Mouse (Mus musculus) monocyte, adult 5-6 weeks (primary cell): ENCODE results near the gene Mthfd1l. TPM values are rescaled to one million over a fixed set of nuclear protein-coding genes. Genes with fewer than 3 reads are reported as not detected.
"Not testable (repeated sequence)": the region's sequence is repeated elsewhere in the genome, so short reads cannot be mapped to it uniquely, and the experiment has no call there.

Experiments
- ATAC-seq: fragments of 153-309, 156-312 bp; replicated peaks from 2 replicates; pipeline ENCODE4 v1.8.0; 2017; ENCODE audit warnings: mild to moderate bottlenecking; ENCODE audit not compliant: low TSS enrichment, insufficient number of reproducible peaks, severe bottlenecking, poor library complexity, low FRiP score
- total RNA-seq: library from RNA; stranded (forward); fragments of 200-1000, 200-491, 200-594 nt; gene quantifications from 3 replicates; pipeline ENCODE4 v1.2.3, GENCODE M21; 2017

Gene Mthfd1l
- total RNA-seq, 1 experiment from 2014 or later = 28.2 TPM

DNA sequence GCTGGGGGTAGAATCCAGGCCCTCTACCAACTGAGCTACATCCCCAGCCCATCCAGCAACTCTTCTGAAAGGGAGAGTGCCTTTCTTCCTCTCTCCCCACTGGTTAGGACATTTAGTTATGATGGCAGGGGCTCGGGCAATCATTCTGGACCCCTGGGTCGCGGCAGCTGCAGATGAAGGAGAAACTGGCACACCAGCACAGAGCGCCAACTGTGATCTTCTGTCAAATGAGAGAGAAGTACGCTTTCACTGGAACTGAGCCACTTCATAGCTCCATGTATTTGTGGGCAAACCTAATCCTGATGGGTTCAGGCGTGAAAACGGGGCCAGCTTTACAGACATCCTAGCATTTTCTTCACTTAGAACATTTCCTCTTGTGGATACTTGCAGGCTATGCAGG, 97.1 kb downstream of the Mthfd1l start:
- ATAC-seq = no peak

DNA sequence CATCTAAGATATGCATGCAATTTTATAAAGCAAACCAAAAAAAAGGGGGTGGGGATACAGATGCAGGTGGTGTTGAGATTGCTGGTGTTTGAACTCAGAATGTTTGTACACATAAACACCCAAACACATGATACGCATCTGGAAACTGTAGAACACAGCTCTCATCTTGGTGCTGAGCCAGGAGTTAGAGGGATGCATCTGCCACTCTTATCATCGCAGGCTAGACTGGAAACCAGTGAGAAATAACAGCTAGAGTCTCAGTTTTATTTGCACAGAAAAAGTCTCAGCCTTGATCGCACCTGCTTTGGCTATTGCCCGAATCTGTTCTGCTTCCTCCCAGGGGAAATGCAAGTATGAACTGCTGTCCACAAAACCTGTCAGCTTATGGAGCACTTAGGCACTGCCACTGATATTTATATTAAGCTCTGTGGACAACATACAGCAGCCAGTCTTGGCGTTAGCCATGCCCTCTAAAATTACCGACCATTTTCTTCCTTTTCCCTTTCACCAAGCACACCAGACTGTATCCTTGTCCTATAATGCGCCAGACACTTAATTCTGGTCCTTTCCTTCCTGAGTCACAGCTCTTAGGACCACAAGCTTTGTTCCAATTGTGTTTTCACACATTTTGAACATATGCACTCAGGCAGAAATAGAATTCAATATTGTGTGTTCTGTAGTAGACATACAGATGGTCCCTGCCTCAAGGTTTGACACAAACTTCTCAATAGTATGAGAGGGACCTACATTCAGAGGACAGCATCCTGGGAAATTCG, 98.3 kb downstream of the Mthfd1l start:
- ATAC-seq = no peak

DNA sequence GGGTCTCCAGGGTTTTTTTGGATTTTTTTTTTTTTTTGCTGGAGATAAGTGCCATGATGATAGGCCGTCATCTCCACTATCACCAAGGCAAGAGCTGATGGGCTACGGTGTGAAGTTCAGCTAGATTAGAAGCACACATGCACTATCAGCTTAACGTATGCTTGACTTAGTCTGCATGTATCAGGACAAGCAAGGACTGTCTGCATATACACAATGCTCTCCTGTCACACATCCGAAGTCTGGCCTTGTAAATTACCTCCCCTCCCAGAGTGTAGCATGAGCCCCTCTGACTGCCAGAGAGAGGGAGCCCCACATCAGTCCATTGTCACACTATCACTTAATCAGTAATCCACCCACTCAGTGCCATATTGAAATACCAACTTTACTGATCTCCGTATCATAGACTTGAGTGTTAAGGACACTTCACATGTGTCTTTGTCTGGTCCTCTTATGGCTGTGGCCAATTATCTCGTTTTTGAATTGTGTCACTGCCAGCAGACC, 99.0 kb downstream of the Mthfd1l start:
- no peak for ATAC-seq

DNA sequence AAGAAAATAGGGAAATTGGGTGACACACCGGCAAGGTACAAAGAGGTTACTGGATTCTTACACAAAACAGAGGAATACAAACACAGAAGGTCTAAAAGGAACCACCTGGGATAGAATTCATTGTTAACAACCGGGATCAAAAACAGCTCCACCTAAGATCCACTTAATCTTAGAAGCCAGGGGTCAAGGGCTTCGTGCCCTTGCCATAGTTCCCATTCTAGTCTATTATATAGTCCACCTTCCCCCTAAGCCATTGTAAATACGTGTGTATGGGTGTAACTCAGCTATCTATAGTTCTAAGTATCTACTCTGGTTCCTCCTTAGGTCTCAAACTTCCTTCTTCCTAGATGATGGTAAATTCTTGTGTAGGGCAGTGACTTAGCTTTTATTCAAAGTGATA, 99.6 kb downstream of the Mthfd1l start:
- not testable (repeated sequence) for ATAC-seq

DNA sequence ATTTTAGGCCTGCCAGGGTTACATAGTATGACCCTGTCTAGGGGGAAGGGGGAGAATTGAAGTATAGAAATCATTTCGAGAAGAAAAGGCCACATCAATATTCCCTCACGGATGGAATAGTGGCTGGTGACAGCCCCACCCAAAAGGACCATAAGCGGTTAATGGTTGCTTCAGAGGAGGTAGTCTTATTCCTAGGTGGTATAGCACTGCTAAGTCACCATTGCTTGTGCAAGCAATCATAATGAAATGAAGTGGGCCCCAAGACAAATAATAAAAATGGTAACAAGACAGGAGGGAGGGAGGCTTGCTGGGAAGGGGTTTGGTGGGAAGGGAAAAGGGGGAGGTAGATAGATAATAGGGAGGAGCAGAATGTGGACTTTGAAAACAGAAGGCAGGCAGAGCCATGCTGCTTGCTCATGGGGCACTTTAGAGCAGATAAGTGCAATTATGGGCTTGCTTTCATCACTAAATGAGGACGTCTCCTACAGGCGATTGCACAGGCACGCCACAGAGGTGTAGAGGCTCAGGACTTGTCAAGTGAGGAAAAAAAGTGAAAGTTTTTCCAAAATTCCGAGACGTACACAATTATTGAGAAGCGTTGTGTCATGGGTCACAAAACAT, 105.4 kb downstream of the Mthfd1l start:
- ATAC-seq = no peak

DNA sequence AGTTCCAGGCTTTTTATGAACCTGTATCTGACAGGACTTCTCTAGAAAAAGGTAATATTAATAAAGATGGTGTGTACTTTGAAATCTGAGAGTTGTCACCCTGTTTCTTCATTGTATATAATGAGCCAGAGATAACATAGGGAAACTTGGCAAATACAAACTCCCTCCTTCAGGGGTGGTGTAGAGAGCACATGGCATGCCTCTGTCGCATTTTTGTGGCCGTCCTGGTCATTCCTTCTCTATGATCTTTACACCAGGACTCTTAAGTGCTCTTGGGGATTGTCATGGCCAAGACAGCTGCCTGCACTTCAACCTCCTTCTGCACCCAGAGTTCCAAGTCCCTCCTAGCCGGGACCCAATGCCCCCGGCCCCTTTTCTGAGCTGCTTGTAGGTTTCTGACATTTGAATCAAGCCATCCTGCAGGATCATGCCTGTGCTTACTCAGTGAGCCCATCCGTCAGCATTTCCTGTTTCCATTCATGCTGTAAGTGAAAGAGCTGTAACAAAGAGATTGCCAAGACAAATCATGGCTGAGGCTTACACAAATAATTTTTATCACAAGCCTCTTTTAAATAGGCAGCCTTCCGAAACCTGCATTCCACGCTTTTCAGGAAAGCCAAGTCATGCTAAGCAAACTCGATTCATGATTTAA, 106.2 kb downstream of the Mthfd1l start:
- ATAC-seq = no peak

DNA sequence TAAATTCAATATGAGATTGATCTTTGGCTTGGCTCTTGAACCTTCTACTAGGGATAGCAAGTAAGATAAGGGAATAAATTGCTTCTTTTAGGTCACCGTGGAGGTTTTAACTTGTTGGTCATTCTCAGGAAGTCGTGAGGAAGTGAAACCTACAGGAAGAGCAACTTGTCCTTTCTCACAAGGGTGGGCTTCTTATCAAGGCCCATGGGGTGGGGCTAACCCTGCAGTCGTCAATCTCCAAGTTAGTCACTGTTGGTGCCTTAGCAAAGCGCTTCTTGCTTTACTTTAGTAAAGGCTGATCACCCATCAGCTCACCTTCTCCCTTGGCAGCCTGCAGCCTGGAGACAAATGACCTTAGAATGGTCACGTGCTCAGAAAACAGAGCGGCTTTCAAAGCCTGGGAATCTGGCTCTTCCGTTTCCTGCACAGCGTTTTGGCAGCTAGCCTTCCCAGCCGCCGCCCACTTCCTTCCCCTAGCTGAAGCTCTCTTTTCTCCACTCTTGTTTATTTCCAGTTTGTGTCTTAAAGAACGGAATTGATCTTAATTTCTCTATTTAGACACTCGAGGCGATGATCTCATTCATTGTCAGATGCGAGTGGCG, 106.8 kb downstream of the Mthfd1l start:
- ATAC-seq = peak; percentile 49

DNA sequence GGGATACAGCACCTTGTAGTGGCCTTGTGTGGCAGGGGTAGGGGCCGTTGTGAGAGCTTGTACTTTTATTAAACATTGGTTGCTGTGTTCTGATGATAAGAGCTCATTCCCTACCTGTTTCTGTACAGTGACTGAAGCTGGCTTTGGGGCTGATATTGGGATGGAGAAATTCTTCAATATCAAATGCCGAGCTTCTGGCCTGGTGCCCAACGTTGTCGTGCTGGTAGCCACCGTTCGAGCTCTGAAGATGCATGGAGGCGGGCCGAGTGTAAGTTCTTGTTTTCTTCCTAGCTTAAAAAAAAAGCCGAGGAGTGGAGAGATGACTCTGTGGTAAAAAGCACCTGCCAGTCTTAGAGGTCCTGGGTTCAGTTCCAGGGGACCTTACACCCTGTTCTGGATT, 110.7 kb downstream of the Mthfd1l start:
- no peak for ATAC-seq

DNA sequence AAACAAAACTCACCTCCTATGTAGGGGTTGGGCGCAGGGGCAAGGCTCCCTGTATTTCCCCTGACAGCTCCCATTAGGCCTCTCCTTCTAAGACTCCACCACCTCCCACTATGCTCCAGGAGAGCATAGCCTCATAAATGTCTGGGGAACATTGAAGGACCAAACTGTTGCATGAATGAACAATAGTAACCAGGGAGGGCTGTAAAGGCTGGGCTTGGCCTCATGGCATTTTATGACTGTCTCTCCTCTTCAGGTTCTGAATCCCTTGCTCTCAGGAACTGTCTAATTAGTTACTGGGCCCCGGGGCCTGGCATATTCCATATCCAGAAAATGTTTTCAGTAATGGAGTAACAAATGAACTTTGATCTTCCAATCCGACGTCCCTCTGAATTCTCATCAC, 112.0 kb downstream of the Mthfd1l start:
- ATAC-seq = no peak

DNA sequence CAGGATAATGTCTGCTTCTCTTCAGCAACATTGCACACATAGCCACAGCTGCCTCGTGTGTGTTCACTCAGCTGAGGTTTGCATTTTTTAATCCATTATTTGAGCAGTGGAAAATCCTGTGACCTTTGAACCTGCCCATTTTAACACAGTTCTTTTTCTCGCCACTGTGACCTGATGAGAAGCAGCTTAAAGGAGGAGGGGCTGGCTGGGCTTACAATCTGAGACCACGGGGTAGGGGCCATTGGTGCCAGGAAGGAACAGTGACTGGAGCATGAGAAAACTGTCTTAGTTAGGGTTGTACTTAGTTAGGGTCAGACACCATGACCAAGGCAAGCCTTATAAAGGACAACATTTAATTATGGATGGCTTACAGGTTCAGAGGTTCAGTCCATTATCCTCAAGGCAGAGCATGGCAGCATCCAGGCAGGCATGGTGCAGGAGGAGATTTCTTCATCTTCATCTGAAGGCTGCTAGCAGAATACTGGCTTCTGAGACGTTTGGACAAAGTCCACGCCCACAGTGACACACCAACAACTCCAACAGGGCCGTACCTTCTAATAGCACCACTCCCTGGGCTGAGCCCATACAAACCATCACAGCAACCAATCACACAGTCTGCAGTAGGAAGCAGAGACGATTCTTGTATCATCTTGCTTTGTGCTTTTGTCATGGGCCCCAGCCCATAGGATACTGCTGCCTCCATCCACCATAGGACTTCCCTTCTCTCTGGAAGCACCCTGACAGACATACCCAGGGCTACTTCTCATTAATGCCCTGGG, 112.6 kb downstream of the Mthfd1l start:
- peak; percentile 71; the same call in 1 of the 2 replicates for ATAC-seq

DNA sequence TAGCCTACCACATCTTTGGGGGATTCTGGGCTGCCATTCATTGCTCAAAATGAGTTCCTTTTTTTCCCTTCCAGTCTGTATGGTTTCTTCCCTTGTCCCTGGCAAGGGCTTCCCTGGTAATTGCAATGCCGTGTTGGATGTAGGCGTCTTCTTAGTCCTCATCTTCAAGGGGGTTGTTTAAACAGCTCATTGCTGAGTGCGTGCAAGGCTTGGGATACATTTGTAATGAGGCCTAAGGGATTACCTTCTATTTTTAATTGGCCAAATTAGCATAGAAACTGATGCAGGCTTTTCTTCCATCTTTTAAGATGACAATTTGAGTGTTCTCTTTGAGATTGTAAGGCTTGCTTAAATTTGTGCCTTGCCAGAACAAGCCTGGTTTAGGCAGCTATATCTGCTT, 114.6 kb downstream of the Mthfd1l start:
- ATAC-seq = no peak

DNA sequence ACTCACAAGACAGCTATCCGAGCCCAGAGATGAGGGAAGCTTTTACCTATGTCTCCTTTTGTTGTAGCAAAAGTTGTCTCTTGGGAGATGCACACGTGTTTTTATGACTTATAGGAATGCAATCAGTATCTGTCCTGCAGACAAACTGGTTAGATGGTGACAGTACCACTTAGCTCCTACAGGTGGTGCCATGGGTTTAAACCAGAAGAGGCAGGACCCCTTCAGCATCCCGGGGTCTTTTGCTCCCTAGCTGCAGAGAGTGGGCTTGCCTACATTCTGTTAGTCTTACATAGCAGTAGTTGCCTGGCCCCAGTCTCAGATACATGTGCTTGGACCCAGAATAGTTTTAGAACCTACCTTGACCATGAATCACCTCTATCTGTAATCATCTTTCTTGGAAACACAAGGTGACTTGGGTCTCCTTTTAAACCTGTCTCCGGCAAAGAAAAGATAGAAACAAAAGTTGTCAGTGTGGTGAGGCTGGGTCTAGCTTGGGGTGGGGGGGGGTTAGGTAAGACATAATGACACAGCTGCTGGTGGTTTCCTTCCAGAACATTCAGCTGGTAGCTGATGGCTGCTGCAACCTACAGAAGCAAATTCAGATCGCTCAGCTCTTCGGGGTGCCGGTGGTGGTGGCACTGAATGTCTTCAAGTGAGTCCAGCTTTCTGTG, 116.0 kb downstream of the Mthfd1l start:
- ATAC-seq = no peak

DNA sequence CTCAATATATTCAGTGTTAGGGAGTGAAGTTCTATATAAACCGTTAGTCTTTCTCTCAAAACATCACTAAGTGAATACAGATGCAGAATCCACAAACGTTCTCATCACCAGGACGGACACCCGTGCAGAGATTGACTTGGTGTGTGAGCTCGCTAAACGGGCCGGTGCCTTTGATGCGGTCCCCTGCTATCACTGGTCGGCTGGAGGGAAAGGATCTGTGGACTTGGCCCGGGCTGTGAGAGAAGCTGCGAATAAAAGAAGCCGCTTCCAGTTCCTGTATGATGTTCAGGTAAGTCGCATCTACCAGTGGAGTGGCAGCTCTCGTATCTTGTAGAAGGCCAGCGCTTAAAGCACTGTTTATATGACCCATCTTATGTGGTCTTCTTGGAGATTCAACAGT, 117.0 kb downstream of the Mthfd1l start:
- no peak for ATAC-seq

DNA sequence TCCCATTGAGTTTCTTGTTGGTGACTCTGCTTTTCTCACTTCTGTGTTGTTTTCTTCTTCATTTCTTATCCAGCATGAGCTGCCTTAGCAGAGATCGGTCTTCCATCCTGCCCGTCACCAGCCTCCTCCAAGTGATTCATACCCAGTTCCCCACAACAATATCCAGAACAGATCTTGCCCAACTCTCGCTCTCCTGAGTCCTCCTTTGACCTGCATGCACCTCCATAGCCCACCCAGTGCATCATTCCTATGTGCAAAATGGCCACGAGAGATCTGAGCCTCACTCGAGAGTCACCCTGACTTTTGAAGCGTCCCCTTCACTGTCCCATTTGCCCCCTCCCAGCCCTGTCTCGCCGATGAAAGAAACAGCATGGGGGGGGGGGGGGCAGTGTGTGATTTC, 120.1 kb downstream of the Mthfd1l start:
- peak; percentile 44; the same call in 1 of the 2 replicates for ATAC-seq

DNA sequence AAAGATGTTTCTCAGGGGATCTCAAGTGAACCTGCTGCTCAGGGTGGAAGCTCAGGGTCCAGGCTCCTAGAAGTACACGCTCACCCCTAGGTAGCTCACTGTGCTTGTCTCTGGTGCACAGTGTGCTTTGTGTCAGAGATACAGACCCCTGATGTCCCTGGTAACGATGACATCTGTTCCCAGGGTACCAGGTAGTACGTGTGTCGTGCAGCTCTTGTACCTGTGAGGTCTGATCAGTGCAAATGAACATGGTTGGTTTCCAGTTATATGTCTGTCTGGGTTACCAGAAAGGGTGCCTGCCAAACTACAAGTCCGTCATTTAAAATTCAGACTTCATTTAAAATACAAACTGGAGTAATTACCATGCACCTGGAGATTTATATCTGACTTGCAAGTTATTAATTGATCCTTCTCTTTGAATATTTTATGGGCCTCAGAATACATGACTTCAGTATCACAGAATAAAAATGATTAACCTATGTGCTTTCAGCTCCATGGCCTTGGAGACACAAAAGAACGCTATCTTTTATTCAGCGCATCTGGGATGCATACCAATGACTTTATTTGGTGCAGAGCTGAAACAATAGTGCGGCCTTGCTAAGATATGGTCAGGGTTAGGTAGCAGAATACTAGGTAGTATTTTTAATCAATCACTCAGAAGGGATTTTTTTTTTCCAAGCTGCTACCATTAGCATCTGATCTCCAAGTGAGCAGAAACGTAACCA, 121.3 kb downstream of the Mthfd1l start:
- ATAC-seq = no peak

DNA sequence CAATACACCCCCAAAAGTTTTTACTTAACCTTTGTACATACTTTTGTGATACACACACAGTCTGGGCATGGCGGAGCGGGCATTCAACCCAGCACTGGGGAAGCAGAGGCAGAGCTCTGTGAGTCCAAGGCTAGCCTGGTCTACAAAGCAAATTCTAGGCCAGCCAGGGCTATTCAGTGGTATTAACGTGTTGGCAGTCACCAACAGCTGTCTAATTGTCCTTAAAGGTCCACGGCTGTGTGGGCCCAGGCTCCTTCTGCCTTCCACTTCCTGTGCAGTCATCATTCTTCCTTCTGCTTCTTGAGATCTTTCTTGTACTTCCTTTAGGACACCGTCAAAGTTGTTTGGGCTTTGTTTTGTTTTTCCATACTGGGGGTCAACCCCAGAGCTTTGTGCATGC, 123.2 kb downstream of the Mthfd1l start:
- no peak for ATAC-seq

DNA sequence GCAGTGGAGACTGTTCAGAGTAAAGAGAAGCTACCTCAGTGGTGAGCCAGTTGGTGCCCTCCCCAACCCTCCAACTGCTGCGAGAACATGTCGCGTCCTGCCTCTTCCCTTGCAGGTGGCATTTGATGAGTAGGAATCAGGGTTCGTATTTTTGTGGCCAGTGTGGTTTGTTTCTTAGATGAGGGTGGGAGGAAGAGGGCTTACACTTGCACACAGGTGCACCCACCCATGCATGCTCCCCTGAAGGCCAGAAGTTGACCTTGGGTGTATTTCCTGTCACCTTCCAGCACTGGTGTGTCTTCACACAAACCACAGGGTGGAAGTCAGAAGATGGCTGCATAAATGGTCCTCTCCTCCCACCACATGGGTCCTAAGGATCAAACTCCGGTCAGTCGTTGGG, 127.1 kb downstream of the Mthfd1l start:
- no peak for ATAC-seq
